Mouse (Mus musculus): ENCODE measurements at regions not wholly inside any gene's neighbourhood (a gene's known extent, or its start where the extent isn't known, plus 50 kb on each side); places are given as distances from the start of the nearest gene placed in this dataset.
A peak's percentile ranks its signal among the peaks of the same experiment; 100 is the strongest.

GRCm38 (mm10) chr12:21899109-21899508, 481.7 kb upstream of the Ywhaq start:
- DNase-seq (ENCODE audit: low spot score) = peak; percentile 76

Measured in yolk sac, embryonic 10.5 days (tissue).